Mouse (Mus musculus): ENCODE measurements around the gene Wfdc21. TPM values are rescaled to one million over a fixed set of nuclear protein-coding genes. Genes with fewer than 3 reads are reported as not detected.

Wfdc21 gene
- polyA plus RNA-seq, 1 experiment: 0.77 TPM

DNA sequence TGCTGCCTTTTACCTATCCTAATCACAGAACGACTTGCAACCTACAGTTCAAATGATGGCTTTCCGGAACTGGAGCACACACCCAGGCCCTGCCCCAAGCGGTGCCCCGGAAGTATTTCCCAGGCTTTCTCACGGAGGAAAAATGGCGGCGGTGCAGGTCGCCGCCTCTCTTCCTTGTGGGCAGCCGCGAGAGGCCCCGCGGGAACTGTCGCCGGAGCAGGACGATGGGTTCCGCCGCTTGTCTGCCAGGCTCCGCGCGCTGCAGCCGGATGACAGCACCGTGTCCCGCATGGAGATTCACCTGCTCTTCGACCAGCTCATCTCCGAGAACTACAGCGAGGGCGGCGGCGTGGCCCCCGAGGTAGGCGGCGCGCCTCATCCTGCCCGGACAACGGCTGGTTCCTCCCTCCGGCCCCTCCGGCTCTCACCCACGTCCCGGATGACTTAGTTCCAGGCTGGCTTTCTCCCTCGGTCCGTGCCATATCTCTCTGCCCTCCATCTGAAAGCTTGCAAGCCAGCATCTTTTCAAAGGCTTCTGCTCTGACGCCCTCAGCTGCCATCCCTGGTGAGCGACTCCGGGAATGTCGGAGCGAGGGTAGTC, 6.9 kb downstream of the Wfdc21 start, which contains the start of gene Heatr6:
TSS of gene Heatr6 (plus strand) at position 116 of the 601 bp plus-strand sequence.
- peak within 1 kb of the TSS; percentile 76 for H3K27ac ChIP-seq (ENCODE audit: insufficient read depth, low read depth, low read length)
- peak; percentile 16 for TF ChIP-seq POLR2A (IDR thresholded peaks at IDR 0.05; ENCODE audit: low read depth, low read length)
- TF ChIP-seq CTCF (conservative IDR thresholded peaks at IDR 0.05; ENCODE audit: insufficient read depth, insufficient read length, low read depth, low read length): no peak
- no peaks in the 10 kb centered on the region for H3K27me3 ChIP-seq (replicated peaks; ENCODE audit: control insufficient read depth, insufficient read depth, low read length)
- peak within 1 kb of the TSS; percentile 71 for H3K4me3 ChIP-seq (ENCODE audit: insufficient read depth, low read depth, low read length)
- peaks cover 4% of the 10 kb centered on the region; the same call in 1 of the 2 replicates for H3K36me3 ChIP-seq (ENCODE audit: control insufficient read depth, insufficient read depth, low read length)
- under 1% methylated on average over 47 of the region's 47 CpGs for WGBS
- peak; percentile 94 for DNase-seq
- H3K4me1 ChIP-seq (ENCODE audit: control insufficient read depth, insufficient read depth, low read length): no peaks in the 10 kb centered on the region; the same call in 1 of the 2 replicates

DNA sequence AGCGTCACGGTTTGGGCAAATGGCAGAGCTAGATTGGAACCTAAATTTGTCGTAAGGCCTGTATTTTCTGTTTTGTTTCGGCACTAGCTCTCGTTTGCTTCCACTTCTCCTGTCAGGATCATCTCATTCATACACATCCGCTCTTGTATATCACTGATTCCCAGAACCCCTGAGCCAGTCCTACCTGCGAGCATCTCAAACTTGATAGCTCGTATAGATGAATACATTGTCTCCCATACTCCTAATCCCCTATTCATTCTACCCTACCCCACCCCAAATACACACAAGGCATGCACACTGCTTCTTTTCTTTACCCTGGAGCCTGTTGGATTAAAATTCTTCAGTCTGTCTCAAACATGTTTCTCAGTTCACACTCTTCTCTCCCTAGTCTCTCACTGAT, 7.5 kb downstream of the Wfdc21 start:
- no peak for TF ChIP-seq POLR2A (IDR thresholded peaks at IDR 0.05; ENCODE audit: low read depth, low read length)
- TF ChIP-seq CTCF (conservative IDR thresholded peaks at IDR 0.05; ENCODE audit: insufficient read depth, insufficient read length, low read depth, low read length): no peak
- no peak overlapping the region for H3K27ac ChIP-seq (ENCODE audit: insufficient read depth, low read depth, low read length)
- DNase-seq: no peak
- no peaks in the 10 kb centered on the region; the same call in 1 of the 2 replicates for H3K4me1 ChIP-seq (ENCODE audit: control insufficient read depth, insufficient read depth, low read length)
- peak overlapping the region; percentile 71 for H3K4me3 ChIP-seq (ENCODE audit: insufficient read depth, low read depth, low read length)
- H3K27me3 ChIP-seq (replicated peaks; ENCODE audit: control insufficient read depth, insufficient read depth, low read length): no peaks in the 10 kb centered on the region
- H3K36me3 ChIP-seq (ENCODE audit: control insufficient read depth, insufficient read depth, low read length): peaks cover 4% of the 10 kb centered on the region; the same call in 1 of the 2 replicates
- WGBS: 5% methylated on average over 8 of the region's 8 CpGs

DNA sequence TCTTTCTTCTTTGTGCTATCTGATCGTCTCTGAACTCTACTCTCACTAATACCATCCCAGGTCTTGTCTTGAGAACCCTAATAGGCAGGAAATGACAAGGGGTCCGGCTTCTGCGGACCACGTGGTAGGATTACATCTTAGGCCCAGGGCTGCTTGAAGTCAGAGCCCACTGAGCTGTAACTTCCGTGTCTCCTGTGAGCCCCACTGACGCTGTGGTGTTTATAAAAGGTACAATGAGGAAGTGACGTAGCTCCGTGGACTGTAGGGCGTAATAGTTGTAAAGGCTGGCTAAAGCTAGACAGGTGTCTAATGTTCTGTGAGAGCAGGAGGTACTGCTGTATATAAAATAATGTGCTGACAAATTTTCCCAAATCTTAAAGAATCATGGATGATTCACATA, 20.6 kb downstream of the Wfdc21 start:
- H3K4me3 ChIP-seq (ENCODE audit: insufficient read depth, low read depth, low read length): no peak overlapping the region
- no peak for TF ChIP-seq POLR2A (IDR thresholded peaks at IDR 0.05; ENCODE audit: low read depth, low read length)
- H3K4me1 ChIP-seq (ENCODE audit: control insufficient read depth, insufficient read depth, low read length): no peaks in the 10 kb centered on the region
- peaks cover 3% of the 10 kb centered on the region for H3K36me3 ChIP-seq (ENCODE audit: control insufficient read depth, insufficient read depth, low read length)
- H3K27me3 ChIP-seq (replicated peaks; ENCODE audit: control insufficient read depth, insufficient read depth, low read length): no peaks in the 10 kb centered on the region
- no peak for DNase-seq
- WGBS: 85% methylated on average over 9 of the region's 9 CpGs
- no peak overlapping the region for H3K27ac ChIP-seq (ENCODE audit: insufficient read depth, low read depth, low read length)

DNA sequence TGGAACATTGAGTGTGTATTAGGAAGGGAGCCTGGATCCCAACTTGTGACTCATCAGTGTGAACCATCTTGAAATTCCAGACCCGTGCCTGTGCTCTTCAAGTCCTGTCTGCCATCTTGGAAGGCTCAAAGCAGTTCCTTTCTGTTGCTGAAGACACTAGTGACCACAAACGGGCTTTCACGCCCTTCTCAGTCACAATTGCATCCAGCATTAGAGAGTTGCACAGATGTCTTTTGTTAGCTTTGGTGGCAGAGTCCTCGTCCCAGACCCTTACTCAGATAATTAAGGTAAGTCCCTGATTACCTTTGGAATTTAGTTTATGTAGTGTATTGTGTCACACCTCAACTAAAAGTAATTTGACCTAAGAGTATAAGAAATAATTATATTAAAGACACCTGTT, 22.2 kb downstream of the Wfdc21 start:
- H3K4me1 ChIP-seq (ENCODE audit: control insufficient read depth, insufficient read depth, low read length): no peaks in the 10 kb centered on the region
- TF ChIP-seq CTCF (conservative IDR thresholded peaks at IDR 0.05; ENCODE audit: insufficient read depth, insufficient read length, low read depth, low read length) (no peak), POLR2A (IDR thresholded peaks at IDR 0.05; ENCODE audit: low read depth, low read length) (no peak)
- WGBS: 92% methylated on average over 4 of the region's 4 CpGs
- no peaks in the 10 kb centered on the region for H3K27me3 ChIP-seq (replicated peaks; ENCODE audit: control insufficient read depth, insufficient read depth, low read length)
- H3K36me3 ChIP-seq (ENCODE audit: control insufficient read depth, insufficient read depth, low read length): peaks cover 1% of the 10 kb centered on the region
- H3K4me3 ChIP-seq (ENCODE audit: insufficient read depth, low read depth, low read length): no peak overlapping the region
- no peak overlapping the region for H3K27ac ChIP-seq (ENCODE audit: insufficient read depth, low read depth, low read length)
- DNase-seq: no peak

DNA sequence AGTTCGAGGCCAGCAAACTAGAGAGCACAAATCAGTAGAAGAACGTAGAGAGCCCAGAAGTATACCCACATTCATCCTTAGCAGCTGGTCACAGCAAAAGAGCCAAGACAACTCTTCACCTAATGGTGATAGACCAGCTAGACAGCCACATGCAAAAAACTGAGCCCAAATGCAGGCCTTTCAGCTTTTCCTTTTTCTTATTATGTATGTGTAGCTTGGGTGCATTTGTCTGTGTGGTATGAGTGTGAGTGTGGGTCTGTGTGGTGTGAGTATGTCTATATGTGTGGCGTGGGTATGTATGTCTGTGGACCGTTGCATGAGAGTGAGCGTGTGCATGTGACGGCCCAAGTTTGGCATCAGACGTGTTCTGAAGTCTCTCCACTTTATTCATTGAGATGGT, 24.3 kb downstream of the Wfdc21 start:
- Histone ChIP-seq H3K4me3 (ENCODE audit: insufficient read depth, low read depth, low read length) (no peak overlapping the region), H3K36me3 (ENCODE audit: control insufficient read depth, insufficient read depth, low read length) (peaks cover 7% of the 10 kb centered on the region), H3K27me3 (replicated peaks; ENCODE audit: control insufficient read depth, insufficient read depth, low read length) (no peaks in the 10 kb centered on the region), H3K4me1 (ENCODE audit: control insufficient read depth, insufficient read depth, low read length) (no peaks in the 10 kb centered on the region), H3K27ac (ENCODE audit: insufficient read depth, low read depth, low read length) (no peak overlapping the region)
- 95% methylated on average over 7 of the region's 7 CpGs for WGBS
- DNase-seq: no peak
- TF ChIP-seq POLR2A (IDR thresholded peaks at IDR 0.05; ENCODE audit: low read depth, low read length): no peak

DNA sequence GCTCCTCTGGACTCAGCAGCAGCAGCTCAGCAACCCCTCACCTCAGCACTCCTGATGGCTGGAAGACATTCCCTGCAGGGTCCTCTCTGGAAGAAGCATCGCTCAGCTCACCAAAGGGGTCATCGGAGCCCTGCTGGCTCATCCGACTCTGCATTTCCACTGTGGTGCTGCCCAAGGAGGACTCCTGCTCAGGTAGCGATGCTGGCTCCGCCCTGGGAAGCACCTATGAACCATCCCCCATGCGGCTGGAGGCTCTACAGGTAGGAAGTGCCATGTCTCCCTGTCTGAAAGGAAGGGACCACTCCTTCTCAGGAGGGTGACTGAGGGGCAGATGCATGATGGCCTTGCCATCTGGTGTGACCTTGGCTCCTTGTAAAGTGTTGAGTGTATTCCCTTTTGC, 25.6 kb downstream of the Wfdc21 start:
- no peak overlapping the region for H3K27ac ChIP-seq (ENCODE audit: insufficient read depth, low read depth, low read length)
- H3K4me1 ChIP-seq (ENCODE audit: control insufficient read depth, insufficient read depth, low read length): no peaks in the 10 kb centered on the region
- no peak for DNase-seq
- no peaks in the 10 kb centered on the region for H3K27me3 ChIP-seq (replicated peaks; ENCODE audit: control insufficient read depth, insufficient read depth, low read length)
- TF ChIP-seq CTCF (conservative IDR thresholded peaks at IDR 0.05; ENCODE audit: insufficient read depth, insufficient read length, low read depth, low read length) (no peak), POLR2A (IDR thresholded peaks at IDR 0.05; ENCODE audit: low read depth, low read length) (no peak)
- H3K36me3 ChIP-seq (ENCODE audit: control insufficient read depth, insufficient read depth, low read length): peaks cover 7% of the 10 kb centered on the region
- H3K4me3 ChIP-seq (ENCODE audit: insufficient read depth, low read depth, low read length): no peak overlapping the region
- 98% methylated on average over 6 of the region's 6 CpGs for WGBS

DNA sequence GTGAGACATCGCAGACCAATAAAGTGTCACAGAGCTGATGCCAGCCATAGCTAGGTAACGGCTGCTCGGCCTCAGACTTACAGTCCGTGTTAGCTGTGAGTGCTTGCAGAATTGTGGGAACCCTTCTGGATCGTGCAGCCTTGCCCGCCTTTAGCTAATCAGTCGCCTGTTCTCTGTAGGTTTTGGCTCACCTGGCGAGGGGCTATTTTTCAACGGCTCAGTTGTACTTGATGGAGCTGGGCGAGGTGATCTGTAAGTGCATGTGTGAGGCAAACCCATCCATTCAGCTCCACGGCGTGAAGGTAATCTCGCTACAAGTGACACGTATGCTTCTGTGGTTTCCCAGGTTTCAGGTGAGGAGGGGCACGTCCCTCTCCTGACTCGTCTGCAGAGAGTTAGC, 27.0 kb downstream of the Wfdc21 start:
- no peak for TF ChIP-seq CTCF (conservative IDR thresholded peaks at IDR 0.05; ENCODE audit: insufficient read depth, insufficient read length, low read depth, low read length)
- no peak for TF ChIP-seq POLR2A (IDR thresholded peaks at IDR 0.05; ENCODE audit: low read depth, low read length)
- Histone ChIP-seq H3K4me1 (ENCODE audit: control insufficient read depth, insufficient read depth, low read length) (no peaks in the 10 kb centered on the region), H3K27me3 (replicated peaks; ENCODE audit: control insufficient read depth, insufficient read depth, low read length) (no peaks in the 10 kb centered on the region), H3K4me3 (ENCODE audit: insufficient read depth, low read depth, low read length) (no peak overlapping the region), H3K36me3 (ENCODE audit: control insufficient read depth, insufficient read depth, low read length) (peaks cover 10% of the 10 kb centered on the region), H3K27ac (ENCODE audit: insufficient read depth, low read depth, low read length) (no peak overlapping the region)
- DNase-seq: no peak
- 94% methylated on average over 16 of the region's 16 CpGs for WGBS
